Mouse (Mus musculus) heart, adult 9 months (tissue): ENCODE data around the gene Nfia.

Experiments
- DNase-seq, 2 experiments: peaks; one replicate each; pipeline ENCODE4 v3.0.0; 2022; ENCODE audit warnings: low spot score in 2 of 2

Gene Nfia

DNA sequence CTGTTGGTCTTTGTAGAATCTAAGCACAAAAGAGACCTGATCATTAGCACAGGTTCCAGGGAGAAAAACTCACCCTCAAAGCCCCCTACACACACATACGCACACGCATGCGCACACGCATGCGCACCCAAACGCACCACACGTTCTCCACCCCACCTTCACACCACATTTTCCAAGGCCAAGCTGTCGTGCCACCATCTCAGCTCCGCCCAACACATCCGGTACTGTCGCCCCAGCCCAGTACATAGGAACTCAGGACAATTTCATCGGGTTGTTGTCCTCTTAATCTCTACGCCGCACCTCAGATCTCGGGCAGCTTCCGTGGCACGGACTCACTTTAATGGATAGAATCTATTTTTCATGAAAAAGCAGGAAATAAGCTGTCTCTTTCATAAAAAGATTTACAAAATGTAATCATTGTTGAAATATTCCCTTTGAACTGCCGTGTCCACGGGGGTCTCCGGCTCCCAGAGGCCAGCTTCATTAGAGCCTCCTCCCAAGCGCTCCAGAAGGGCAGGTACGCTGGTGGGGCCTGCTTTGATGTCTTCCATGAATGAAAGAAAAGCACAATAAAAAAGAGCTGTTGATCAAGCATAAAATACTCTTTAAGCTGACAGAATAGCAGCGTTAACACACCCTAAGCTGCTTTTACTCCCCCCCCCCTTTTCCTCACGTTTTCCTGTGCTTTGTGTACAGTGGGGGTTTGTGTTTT is 330.2 kb downstream of the Nfia start:
- DNase-seq: no peak

GRCm38 (mm10) chr4:98103337-98103666 is 330.8 kb downstream of the Nfia start:
- DNase-seq: no peak

DNA sequence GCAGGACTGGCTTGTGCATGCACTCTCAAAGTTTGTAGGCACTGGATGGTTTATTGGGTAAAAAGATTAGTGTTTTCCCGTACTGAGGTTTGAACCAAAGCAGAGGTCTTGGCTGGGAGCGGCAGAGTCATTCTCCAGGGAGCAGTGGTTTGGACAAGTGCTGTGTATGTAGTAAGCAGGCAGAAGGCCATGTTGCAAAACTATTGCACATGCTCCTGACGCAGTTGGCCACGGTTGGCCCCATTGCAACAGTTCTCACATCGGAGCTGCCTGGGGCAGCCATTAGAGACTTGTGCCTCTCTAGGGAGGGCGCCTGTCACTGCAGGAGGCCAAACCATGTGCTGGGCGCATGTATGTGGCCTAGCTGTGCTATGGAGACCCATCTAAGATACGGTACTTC is 331.6 kb downstream of the Nfia start:
- DNase-seq: peak; percentile 88 to 91

DNA sequence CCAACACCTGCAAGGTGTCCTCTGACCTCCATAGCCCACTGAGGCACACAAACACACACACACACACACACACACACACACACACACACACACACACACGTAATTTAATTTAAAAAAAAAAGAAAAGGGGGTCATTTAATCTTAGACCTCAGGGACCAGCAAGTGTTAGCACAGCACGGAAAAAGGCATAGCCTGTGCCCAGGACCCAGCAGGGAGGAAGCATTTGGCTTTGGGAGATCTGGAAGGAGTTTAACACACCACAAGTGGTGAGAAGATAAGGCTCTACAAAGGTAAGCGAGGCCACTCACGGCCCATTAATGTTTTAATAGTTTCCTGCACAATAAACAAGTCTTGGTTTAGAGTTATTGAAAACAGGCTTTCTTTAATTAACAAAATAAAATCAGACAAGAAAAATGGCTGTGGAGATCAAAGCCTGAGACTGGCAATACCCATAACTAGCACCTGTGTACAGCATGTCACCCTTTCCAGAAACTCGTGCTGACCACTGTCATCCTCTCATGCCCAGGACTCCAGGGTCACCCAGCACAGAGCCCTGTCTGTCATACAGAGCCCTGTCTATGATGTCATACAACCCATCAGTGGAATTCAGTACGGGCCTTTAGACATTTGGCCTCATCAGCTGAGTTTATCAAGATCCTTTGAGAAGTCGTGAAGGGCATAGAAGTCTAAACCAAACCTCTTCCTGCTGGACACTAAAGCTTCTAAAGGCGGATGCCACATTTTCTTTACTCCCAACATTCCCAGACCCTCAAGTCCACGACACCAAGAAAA is 332.6 kb downstream of the Nfia start:
- DNase-seq: no peak

DNA sequence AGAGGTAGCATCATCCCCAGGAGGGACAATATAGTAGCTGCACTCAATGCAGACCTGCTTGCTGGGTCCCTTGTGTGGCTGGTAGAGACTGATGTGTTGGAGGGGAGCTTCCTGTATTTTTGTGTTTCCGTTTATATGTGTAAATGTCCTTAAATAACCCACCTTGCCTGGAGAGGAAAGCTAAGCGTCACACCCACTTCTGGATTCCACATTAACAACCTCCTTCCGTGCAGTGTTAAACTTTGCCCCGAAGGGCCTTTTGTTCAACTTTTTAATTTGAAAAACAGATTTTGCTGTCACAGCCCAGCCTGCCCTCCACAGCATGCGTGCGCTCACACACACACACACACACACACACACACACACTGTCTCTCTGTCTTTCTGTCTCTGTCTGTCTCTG is 333.4 kb downstream of the Nfia start:
- peak; percentile 75 to 87 for DNase-seq

GRCm38 (mm10) chr4:98106445-98107092 is 334.0 kb downstream of the Nfia start:
- no peak for DNase-seq

DNA sequence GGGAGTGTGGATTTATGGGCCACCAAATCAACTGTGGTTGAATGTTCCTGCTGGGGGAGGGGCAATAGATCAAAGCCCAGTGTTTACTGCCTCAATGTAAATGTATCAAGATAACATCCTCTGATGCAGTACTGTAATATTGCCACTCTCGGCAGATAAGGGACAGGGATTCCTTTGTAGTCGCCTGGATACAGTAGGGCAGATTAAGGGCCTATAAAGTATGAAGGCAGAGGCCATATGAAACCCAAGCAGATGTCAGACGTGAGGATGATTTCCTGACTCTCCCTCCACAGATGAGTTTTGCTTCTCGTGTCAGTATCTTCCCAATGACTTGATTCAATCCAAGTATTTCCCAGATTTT is 334.5 kb downstream of the Nfia start:
- DNase-seq: no peak

DNA sequence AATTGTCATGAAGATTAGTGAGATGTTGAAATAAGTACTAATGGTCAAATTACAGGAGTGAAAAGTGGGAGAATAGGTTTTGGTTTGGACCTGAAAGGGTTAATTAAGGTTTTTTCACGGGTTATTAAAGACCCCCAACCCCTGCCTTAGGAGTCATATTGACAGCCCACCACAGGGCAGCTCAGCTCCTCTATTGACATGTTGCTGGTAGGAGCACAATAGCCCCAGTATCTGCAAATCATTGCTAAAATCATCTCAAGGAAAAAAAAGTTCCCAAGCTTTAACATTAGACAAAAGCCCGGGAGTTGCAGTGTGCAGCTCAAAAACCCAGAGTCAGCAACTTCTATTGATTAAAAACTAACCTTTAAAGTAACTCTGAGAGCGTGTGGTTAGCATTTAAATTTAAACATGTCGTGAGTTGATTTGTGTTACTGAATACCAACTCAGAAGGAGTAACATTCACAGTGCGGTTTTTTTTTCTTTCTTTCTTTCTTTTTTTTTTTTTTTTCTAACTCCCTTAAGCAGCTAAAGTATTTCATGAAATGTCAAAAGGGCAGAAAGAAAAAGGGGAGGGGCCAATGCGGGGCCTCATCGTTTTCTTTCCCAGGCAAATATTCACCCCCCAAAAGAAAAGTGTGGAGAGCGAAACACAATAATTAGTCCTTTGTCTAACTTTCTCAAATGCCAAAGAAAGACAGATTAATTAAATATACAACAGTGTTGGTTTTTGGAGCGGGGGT is 335.6 kb downstream of the Nfia start:
- no peak for DNase-seq

GRCm38 (mm10) chr4:98108676-98109016 is 336.1 kb downstream of the Nfia start:
- no peak for DNase-seq

DNA sequence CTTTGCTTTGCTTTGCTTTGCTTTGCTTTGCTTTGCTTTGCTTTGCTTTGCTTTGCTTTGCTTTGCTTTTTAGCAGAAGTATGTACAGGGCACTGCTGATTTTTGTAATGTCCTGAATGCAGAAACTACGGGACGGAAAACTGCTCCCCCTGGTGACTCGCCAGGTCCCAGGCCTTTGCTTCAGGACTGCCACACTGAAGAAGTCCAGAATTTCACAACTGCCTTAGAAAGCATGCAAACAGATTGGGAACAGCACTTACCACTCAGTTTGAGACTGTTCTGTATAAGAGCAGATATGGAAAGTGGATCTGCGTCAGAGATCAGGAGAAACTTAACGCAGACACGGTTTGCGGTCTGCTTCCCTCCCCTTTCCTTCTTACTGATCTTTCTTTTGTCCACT is 336.5 kb downstream of the Nfia start:
- peak; percentile 69 to 82 for DNase-seq

DNA sequence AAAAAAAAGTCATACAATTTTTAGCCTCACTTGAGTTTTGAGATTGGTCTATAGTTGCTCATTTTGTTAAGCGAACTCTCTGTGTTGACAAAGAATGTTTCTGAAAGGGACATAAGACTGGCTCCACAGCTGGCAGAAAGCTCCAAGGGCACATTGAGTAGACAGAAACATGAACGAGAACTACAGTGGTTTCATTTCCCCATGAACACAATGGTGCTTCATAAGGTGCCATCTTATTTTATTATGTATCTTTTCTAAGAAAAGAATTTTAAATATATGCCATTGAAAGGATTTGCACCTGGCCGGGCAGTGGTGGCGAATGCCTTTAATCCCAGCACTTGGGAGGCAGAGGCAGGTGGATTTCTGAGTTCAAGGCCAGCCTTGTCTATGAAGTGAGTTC is 337.4 kb downstream of the Nfia start:
- DNase-seq: no peak

DNA sequence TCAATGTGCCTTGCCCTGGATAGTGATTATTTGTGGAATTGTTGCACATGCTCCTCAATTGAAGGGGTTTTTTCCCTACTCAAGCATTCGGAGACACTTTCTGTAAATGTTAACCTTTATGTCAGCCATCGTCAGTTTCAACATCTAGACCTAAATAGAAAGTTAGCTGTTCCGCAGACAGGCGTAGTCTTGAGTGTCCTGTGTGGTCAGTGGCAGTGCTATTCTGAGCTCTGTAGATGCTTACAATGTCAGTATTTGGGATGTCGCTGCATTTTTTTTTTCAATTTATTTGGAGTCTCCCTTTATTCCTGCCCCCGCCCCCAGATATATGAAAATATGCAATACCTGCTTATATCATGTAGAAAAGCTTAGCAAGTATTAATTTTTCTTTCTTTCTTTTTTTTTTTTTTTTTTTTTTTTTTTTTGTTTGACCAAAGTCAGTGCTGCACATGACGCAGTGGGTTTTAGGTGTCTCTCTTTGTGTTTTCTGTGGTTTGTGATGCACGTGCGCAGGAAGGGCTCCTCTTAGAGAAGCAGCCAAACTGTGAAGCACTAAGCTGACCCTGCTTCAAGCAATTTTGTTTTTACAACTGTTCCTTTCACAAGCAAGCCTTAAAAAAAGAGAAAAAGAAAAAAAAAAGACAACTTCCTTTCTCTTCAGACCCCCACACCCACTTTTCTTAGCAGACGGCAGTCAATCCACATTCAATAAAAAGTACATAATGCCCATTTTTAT is 340.9 kb downstream of the Nfia start:
- DNase-seq: no peak

DNA sequence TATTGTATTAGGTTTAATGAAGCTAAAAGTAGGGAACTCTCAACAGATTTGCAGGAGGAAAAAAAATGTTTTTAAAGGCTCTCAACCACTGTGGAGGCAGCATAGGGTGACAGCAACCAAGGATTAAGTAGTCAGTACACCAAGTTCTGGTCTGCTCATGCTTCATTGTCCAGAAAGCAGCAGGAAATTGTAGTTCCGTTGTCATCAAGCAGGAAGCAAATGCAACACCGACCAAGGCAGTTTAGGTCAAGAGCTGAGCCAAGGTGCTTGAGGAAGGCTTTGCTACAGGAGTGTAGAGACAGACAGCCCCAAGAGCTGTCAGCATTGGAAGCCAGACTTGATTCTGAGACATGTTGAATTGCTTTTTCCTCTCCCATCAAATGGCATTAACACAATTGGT is 342.4 kb downstream of the Nfia start:
- no peak for DNase-seq

- DNase-seq: no peak
Measured at GRCm38 (mm10) chr4:98115401-98115800, 342.9 kb downstream of the Nfia start.

DNA sequence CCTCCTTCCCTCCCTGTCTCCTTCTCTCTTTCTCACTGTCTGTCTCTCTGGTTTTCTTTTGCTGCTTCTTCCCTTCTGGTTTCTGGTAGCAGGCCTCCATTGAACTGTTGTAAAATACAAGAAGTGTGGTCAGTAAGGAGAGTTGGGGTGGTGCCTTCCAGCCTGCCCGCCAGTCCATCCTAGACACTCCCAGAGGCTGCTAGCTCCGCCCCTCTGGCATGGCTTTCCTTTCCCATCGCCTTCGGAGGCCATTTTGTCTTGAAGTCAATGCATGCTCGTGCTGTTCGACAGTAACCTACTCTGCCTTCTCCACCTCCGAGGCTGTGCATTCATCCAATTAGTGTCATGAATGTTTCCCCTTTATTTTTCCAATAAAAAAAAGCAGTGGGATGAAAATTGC is 343.5 kb downstream of the Nfia start:
- no peak for DNase-seq

DNA sequence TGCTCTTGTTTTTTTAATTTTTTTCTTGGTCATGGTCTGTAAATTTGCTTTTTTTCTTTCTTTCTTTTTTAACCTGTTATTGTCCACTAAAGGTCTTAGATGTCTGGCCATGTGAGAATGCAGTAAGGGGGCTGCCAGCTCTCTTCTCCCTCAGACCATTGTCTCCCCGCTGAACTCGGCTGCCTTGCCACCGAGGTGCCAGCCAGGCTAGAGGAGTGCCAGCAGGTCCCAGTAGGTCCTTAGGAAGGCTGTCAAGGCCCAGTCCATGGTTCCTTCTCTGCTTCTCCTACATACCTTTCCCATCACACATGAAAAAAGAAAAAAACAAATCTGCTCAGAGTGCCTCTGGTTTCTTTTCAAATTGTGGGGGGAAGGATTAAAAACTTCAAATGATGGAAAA is 345.6 kb downstream of the Nfia start:
- DNase-seq: no peak

- no peak for DNase-seq
Measured at GRCm38 (mm10) chr4:98118761-98119675, 346.5 kb downstream of the Nfia start.

GRCm38 (mm10) chr4:98119949-98120531 is 347.5 kb downstream of the Nfia start:
- DNase-seq: no peak

GRCm38 (mm10) chr4:98120706-98121340 is 348.3 kb downstream of the Nfia start:
- peak; percentile 43 to 44 for DNase-seq
